Mouse (Mus musculus): ENCODE results near the gene Gm3233.
"Not testable (repeated sequence)": the region's sequence is repeated elsewhere in the genome, so short reads cannot be mapped to it uniquely, and the experiment has no call there.

The Gm3233 gene
- long read RNA-seq, experiment 1: 0 reads
- long read RNA-seq, experiment 2: 0 reads

GRCm38 (mm10) chr10:77759582-77759981 is at the start of gene Gm3233:
Gm3233 (minus strand) TSS chr10:77759682.
- intact Hi-C loops (cut with DNase I): not testable (repeated sequence)

DNA sequence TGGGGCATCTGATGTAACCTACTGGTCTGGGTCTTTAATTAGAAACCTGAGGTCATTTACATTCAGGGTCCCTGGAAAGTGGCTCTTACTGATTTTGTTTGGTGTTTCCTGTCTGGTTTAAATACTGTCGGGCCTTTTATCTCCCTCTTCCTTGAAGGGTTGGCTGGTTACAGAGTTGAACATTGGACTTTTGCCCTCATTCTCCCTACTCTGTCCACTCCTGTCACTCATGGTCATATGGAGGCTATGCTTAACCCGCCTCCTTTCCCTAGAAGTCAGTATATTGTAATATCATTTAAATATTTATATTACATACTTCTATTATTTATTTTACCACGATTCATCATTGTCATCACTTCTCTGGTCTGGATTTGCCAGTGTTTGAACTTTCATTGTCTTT is 44.6 kb upstream of the Gm3233 start:
- intact Hi-C loops (cut with DNase I): no loop called here

DNA sequence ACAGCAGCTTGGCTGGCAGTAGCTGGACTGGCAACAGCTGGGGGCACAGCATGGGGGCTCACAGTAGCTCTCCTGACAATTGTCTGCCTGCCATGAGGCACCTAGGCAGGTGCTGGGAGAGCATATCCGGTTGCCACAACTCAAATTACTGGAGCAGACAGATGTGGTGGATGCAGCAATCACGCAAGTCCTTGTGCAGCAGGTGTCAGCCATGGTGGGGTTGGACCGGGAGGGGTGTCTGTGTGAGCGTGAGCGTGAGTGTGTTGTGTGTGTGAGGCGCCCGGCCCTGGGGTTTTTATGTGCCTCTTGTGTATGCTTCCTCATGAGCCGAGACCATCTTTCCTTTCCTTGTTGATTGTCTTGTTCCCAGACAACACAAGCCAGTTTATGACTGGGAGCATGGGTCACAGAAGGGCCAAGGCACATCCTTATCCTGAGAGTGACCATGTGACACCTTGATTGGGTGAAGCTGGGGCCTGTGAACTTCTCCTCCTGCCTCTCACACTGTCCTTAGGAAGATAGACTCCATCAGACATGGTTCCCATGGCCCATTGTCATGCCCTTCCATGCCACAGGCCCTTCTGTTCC is 39.5 kb upstream of the Gm3233 start, which contains the start of gene Gm19668:
TSS of gene Gm19668 (minus strand) at position 213 of the 588 bp plus-strand sequence.
- intact Hi-C loops (cut with DNase I): no loop called here

DNA sequence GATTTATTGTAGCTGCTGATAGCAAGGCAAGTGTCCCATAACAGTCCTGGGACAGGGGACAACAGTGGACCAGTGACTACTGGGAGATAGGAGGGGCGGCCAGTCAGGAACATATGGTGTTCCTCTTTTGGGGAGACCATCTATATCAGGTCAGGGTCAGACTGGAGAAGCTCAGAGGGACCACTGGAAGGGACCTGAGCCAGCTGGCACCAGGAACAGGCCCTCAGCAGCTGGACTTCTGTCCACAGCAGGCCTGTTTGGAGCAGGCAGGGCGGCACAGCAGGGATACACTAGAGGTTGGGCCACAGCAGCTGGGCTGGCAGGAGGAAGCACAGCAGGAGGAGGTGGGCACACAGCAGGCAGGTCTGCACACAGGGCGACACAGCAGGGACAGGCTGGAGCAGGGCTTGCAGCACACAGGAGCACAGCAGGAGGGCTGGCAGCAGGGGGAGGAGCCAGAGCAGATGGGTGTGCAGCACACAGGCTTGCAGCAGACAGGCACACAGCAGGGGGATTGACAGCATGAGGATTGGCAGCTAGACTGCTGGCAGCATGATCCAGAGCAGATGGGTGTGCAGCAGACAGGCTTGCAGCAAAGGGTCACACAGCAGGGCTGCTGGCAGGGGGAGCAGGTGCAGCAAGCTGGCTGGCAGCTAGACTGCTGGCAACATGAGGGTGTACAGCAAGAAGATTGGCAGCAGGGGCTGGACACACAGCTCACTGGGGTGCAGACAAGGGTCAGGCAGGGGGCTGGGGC is 38.9 kb upstream of the Gm3233 start:
- intact Hi-C loops (cut with DNase I): not testable (repeated sequence)

- intact Hi-C loops (cut with DNase I): no loop called here
These were observed 38.2 kb upstream of the Gm3233 start for GRCm38 (mm10) chr10:77797677-77798076.

DNA sequence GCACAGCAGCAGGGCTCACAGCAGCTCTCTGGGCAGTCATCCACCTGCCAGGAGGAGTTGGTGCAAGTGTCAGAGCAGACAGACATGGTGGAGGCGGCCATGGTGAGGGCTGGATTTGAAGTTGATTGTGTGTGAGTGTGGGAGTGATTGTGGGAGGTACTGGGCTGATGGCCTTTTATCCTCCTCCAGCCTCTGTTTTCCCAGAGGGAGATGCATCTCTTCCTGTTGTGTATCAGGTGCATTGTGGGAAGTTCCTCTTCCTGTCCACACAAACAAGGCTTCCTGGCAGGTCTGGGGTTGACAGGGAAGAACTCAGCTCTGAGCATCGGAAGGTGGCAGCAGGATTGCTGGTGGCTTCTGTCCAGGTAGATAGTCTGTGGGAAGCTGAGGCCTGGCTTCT is 35.5 kb upstream of the Gm3233 start, which contains the start of gene Gm9639:
TSS of gene Gm9639 (minus strand) at position 101 of the 400 bp plus-strand sequence.
- intact Hi-C loops (cut with DNase I): no loop called here

DNA sequence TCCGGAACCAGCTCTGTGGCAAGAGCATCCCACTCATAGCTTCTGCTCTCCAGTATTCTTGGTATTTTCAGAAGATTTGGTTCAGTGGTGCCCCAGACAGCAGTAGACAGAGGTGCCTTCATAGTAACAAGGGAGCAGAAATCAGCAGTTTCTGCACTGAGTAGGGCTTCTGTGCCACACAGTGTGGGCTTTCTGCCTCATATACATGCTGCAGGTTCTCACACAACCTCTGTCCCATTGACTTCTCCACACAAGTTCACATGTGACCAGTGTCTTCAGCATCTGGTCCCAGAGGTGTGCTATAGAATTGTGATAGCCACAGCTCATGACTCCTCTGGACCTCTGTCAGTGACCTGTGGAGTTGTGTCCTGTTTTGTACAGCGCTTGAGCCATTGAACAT is 29.1 kb upstream of the Gm3233 start:
- intact Hi-C loops (cut with DNase I): no loop called here

GRCm38 (mm10) chr10:77787876-77788275 is 28.4 kb upstream of the Gm3233 start, which contains the start of gene Gm7137:
Gm7137 (minus strand) TSS chr10:77788200.
- intact Hi-C loops (cut with DNase I): not testable (repeated sequence)

- intact Hi-C loops (cut with DNase I): not testable (repeated sequence)
These were observed 23.9 kb upstream of the Gm3233 start for GRCm38 (mm10) chr10:77783396-77783795.

GRCm38 (mm10) chr10:77782442-77782841 is 23.0 kb upstream of the Gm3233 start, which contains the start of gene Gm3250:
Gm3250 (minus strand) TSS chr10:77782542.
- intact Hi-C loops (cut with DNase I): not testable (repeated sequence)

GRCm38 (mm10) chr10:77776844-77777243 is 17.4 kb upstream of the Gm3233 start, which contains the start of gene Gm7138:
Gm7138 (minus strand) TSS chr10:77776944.
- intact Hi-C loops (cut with DNase I): not testable (repeated sequence)

- intact Hi-C loops (cut with DNase I): not testable (repeated sequence)
These were observed 12.7 kb upstream of the Gm3233 start for GRCm38 (mm10) chr10:77772142-77772541.

GRCm38 (mm10) chr10:77771225-77771624 is 11.7 kb upstream of the Gm3233 start, which contains the start of gene Gm3238:
Gm3238 (minus strand) TSS chr10:77771325.
- intact Hi-C loops (cut with DNase I): not testable (repeated sequence)

GRCm38 (mm10) chr10:77769727-77770126 is 10.2 kb upstream of the Gm3233 start:
- intact Hi-C loops (cut with DNase I): no loop called here

DNA sequence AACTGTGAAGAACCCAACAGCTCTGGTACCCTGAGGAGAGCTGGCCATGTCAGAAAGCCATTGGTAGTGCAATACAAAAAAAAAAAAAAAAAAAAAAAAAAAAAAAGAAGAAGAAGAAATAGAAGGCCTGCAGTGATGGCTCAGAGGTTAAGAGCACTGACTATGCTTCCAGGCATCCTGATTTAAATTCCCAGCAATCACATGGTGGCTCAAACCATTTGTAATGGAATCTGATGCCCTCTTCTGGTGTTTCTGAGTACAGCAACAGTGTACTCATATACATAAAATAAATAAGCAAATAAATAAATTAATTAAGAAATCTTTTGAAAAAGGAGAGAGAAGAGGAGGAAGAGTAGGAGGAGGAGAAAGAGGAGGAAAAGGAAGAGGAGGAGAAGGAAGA is 6.0 kb downstream of the Gm3233 start:
- intact Hi-C loops (cut with DNase I): no loop called here

GRCm38 (mm10) chr10:77752312-77752711 is 7.2 kb downstream of the Gm3233 start:
- intact Hi-C loops (cut with DNase I): not testable (repeated sequence)

DNA sequence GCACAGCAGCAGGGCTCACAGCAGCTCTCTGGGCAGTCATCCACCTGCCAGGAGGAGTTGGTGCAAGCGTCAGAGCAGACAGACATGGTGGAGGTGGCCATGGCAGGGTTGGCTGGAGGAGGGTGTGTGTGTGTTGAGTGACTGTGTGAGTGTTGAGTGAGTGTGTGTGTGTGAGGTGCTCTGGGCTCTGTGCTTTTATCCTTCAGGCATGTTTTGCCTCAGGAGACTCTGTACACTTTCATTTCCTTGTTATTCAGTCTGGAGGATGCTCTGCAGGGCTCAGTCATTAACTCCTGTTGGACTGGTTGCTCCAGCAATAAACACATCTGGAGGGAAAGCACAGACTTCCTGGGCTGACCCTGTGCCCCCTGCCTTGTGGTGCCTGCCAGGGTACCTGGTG is 8.2 kb downstream of the Gm3233 start, which contains the start of gene Gm9736:
TSS of gene Gm9736 (minus strand) at position 101 of the 400 bp plus-strand sequence.
- intact Hi-C loops (cut with DNase I): not testable (repeated sequence)

- intact Hi-C loops (cut with DNase I): not testable (repeated sequence)
These were observed 8.8 kb downstream of the Gm3233 start for GRCm38 (mm10) chr10:77750686-77751085.

DNA sequence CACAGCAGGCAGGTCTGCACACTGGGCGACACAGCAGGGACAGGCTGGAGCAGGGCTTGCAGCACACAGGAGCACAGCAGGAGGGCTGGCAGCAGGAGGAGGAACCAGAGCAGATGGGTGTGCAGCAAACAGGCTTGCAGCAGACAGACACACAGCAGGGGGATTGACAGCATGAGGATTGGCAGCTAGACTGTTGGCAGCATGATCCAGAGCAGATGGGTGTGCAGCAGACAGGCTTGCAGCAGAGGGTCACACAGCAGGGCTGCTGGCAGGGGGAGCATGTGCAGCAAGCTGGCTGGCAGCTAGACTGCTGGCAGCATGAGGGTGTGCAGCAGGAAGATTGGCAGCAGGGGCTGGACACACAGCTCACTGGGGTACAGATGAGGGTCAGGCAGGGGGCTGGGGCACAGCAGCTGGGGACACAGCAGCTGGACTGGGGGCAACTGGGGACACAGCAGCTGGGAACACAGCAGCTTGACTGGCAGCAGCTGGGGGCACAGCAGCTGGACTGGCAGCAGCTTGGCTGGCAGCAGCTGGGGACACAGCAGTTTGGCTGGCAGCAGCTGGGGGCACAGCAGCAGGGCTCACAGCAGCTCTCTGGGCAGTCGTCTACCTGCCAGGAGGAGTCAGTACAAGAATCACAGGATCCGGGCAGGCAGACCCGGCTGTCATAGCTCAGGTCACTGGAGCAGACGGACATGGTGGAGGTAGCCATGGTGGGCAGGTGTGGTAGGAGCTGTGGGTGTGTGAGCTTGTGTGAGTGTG is 17.4 kb downstream of the Gm3233 start, which contains the start of gene Gm18596:
TSS of gene Gm18596 (minus strand) at position 715 of the 765 bp plus-strand sequence.
- intact Hi-C loops (cut with DNase I): not testable (repeated sequence)

DNA sequence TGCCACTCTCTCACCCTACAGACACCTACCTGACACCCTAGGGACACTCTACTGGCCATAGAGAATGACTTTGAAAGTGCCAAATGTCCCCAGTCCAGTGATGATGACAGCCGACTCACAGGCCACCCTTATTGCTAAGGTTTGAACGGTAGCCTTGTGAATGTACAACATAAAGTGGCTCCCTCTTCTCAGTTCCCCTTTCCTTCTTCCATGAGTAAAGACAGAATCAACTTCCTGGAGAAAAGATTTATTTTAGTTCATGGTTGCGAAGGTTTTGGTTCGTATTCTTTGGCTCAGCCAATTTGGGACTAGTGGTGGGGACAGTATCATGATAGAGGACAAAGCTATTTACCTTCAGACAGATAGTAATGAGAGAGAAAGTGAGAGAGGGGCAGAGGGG is 20.6 kb downstream of the Gm3233 start:
- intact Hi-C loops (cut with DNase I): no loop called here

- intact Hi-C loops (cut with DNase I): no loop called here
These were observed 23.6 kb downstream of the Gm3233 start for GRCm38 (mm10) chr10:77735928-77736327.
